Mouse (Mus musculus): ENCODE measurements around the gene Srebf2. TPM values are rescaled to one million over a fixed set of nuclear protein-coding genes. Genes with fewer than 3 reads are reported as not detected.
A peak's percentile ranks its signal among the peaks of the same experiment; 100 is the strongest.
"Not testable (repeated sequence)": the region's sequence is repeated elsewhere in the genome, so short reads cannot be mapped to it uniquely, and the experiment has no call there.

Srebf2 gene
- polyA plus RNA-seq, 1 experiment = 240 TPM

DNA sequence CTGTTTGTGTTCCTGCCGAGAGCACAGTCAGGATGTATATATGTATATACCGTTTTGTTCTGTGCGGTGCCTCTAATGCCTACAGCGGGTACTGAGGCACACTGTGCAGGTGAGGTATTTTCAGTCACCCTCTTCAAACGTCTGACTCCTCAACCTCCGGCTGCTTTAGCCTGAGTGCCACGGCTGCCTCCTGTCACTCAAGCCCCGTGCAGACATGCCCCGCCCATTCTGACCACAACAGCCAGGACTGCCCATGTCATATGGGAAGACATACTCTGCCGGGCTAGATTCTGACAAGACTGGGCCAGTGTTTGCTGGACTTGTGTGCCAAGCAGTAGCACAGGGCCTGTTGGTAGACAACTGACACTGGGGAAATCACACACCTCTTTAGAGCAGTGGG lies 88.7 kb downstream of the Srebf2 start:
- Histone ChIP-seq H3K27ac (ENCODE audit: insufficient read depth, low read depth, low read length) (no peak overlapping the region), H3K4me3 (ENCODE audit: low read depth, low read length) (no peak overlapping the region), H3K27me3 (ENCODE audit: control insufficient read depth, insufficient read depth, low read length) (no peaks in the 10 kb centered on the region), H3K36me3 (ENCODE audit: control insufficient read depth, insufficient read depth, low read length) (no peaks in the 10 kb centered on the region), H3K4me1 (ENCODE audit: control insufficient read depth, insufficient read depth, insufficient read length, low read length) (no peaks in the 10 kb centered on the region)
- 83% methylated on average over 10 of the region's 10 CpGs for WGBS
- no peak for TF ChIP-seq POLR2A (IDR thresholded peaks at IDR 0.05; ENCODE audit: low read depth, low read length)
- no peak for TF ChIP-seq CTCF (IDR thresholded peaks at IDR 0.05; ENCODE audit: extremely low read depth, insufficient read length, insufficient replicate concordance, low read depth, low read length)

DNA sequence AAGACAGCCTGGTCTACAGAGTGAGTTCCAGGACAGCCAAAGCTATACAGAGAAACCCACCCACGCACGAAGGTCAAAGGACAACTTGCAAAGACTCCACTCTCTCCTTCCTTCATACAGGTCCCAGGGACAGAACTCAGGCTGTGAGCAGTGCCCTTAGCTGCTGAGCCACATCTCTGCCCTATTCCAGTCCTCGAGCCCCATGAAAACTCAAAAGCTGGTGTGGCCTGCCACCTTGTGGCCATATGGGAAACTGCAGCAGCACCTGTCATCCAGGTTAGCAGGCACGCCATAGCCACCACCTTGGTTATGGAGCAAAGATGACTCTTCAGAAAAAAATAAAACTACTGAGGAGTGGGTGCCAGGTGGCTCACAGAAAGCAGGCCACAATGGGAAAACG lies 89.6 kb downstream of the Srebf2 start:
- no peak overlapping the region for H3K27ac ChIP-seq (ENCODE audit: insufficient read depth, low read depth, low read length)
- H3K36me3 ChIP-seq (ENCODE audit: control insufficient read depth, insufficient read depth, low read length) = no peaks in the 10 kb centered on the region
- TF ChIP-seq CTCF (IDR thresholded peaks at IDR 0.05; ENCODE audit: extremely low read depth, insufficient read length, insufficient replicate concordance, low read depth, low read length) = peak; percentile 98; the same call in 1 of the 2 replicates
- no peak for TF ChIP-seq POLR2A (IDR thresholded peaks at IDR 0.05; ENCODE audit: low read depth, low read length)
- H3K4me1 ChIP-seq (ENCODE audit: control insufficient read depth, insufficient read depth, insufficient read length, low read length) = no peaks in the 10 kb centered on the region
- WGBS = 16% methylated on average over 5 of the region's 5 CpGs
- no peak overlapping the region for H3K4me3 ChIP-seq (ENCODE audit: low read depth, low read length)
- no peaks in the 10 kb centered on the region for H3K27me3 ChIP-seq (ENCODE audit: control insufficient read depth, insufficient read depth, low read length)

DNA sequence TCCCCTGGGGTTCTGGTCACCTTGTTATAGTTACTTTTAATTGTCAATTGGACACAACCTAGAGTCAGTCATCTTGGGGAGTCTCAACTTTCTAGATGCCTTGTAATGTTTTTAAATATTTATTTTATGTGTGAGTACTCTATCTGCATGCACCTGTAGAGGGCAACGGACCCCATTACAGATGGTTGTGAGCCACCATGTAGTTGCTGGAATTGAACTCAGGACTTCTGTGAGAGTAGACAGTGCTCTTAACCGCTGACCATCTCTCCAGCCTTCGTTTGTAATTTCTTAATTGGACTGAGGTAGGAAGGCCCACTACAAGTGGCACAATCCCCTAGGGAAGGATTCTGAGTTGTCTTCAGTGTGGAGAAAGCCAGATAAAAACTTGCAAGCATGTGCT lies 96.3 kb downstream of the Srebf2 start:
- H3K27ac ChIP-seq (ENCODE audit: insufficient read depth, low read depth, low read length) = no peak overlapping the region
- H3K36me3 ChIP-seq (ENCODE audit: control insufficient read depth, insufficient read depth, low read length) = no peaks in the 10 kb centered on the region
- TF ChIP-seq POLR2A (IDR thresholded peaks at IDR 0.05; ENCODE audit: low read depth, low read length) (no peak), CTCF (IDR thresholded peaks at IDR 0.05; ENCODE audit: extremely low read depth, insufficient read length, insufficient replicate concordance, low read depth, low read length) (no peak)
- 71% methylated on average over 3 of the region's 3 CpGs for WGBS
- no peak overlapping the region for H3K4me3 ChIP-seq (ENCODE audit: low read depth, low read length)
- H3K27me3 ChIP-seq (ENCODE audit: control insufficient read depth, insufficient read depth, low read length) = no peaks in the 10 kb centered on the region
- H3K4me1 ChIP-seq (ENCODE audit: control insufficient read depth, insufficient read depth, insufficient read length, low read length) = peaks cover 3% of the 10 kb centered on the region

DNA sequence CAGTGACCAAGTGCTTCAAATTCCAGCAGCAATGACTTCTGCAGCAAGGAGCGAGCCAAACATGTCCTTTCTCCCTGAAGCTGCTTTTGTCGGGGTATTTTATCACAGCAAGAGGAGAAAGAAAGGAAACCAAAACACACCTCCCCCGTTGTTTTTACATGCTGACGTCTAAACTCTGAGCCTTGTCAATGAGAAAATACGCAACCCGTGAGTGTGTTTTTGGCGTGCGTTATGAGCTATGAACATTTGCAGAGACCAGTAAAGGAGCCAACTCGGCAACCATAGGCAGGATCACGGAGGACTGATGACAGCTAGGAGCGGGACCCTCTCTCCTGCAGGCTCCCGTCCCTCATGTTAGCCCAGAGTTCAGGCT lies 96.7 kb downstream of the Srebf2 start:
- Histone ChIP-seq H3K27me3 (ENCODE audit: control insufficient read depth, insufficient read depth, low read length) (no peaks in the 10 kb centered on the region), H3K4me1 (ENCODE audit: control insufficient read depth, insufficient read depth, insufficient read length, low read length) (peaks cover 3% of the 10 kb centered on the region), H3K36me3 (ENCODE audit: control insufficient read depth, insufficient read depth, low read length) (no peaks in the 10 kb centered on the region), H3K27ac (ENCODE audit: insufficient read depth, low read depth, low read length) (no peak overlapping the region), H3K4me3 (ENCODE audit: low read depth, low read length) (peak overlapping the region; percentile 81)
- 2% methylated on average over 12 of the region's 12 CpGs for WGBS
- TF ChIP-seq CTCF (IDR thresholded peaks at IDR 0.05; ENCODE audit: extremely low read depth, insufficient read length, insufficient replicate concordance, low read depth, low read length) (no peak), POLR2A (IDR thresholded peaks at IDR 0.05; ENCODE audit: low read depth, low read length) (no peak)

DNA sequence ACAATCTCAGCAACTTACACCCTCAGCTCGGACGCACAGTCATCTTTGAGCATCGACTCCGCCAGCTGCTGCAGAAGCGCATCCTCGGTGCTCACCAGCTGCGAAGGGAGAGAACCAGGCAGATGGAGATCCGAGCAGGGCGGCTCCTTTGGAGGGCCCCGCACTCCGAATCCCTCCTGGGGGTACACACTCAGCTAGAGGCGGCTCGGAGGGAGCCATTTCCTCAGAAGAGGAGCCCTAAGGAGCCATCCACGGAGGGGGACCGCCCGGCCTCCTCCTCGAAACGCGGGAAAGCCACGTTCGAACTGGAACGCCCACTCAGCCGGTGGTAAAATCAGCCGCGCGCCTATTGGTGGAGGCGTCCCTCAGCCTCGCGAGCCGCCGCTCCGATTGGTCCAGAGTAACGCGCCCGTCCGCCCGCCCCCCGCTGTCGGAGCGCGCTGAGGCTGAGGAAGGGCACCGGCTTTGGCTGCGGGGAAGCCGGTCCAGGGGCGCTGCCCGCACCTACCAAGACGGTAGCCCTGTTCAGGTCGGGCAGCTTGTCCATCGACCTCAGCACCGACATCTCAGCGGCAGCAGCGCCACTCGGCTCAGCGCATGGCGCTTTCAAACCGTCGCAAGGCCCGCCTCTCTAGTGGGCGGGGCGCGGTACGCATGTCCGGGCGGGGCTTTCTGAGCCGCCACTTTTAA lies 97.3 kb downstream of the Srebf2 start, which contains the start of gene Cenpm:
Cenpm (minus strand) TSS at position 634 of the 690 bp plus-strand sequence.
- Histone ChIP-seq H3K27me3 (ENCODE audit: control insufficient read depth, insufficient read depth, low read length) (no peaks in the 10 kb centered on the region), H3K36me3 (ENCODE audit: control insufficient read depth, insufficient read depth, low read length) (no peaks in the 10 kb centered on the region), H3K4me1 (ENCODE audit: control insufficient read depth, insufficient read depth, insufficient read length, low read length) (peaks cover 3% of the 10 kb centered on the region), H3K4me3 (ENCODE audit: low read depth, low read length) (peak within 1 kb of the TSS; percentile 81), H3K27ac (ENCODE audit: insufficient read depth, low read depth, low read length) (no peak within 1 kb of the TSS)
- TF ChIP-seq POLR2A (IDR thresholded peaks at IDR 0.05; ENCODE audit: low read depth, low read length) = no peak
- TF ChIP-seq CTCF (IDR thresholded peaks at IDR 0.05; ENCODE audit: extremely low read depth, insufficient read length, insufficient replicate concordance, low read depth, low read length) = no peak
- WGBS = under 1% methylated on average over 65 of the region's 65 CpGs

DNA sequence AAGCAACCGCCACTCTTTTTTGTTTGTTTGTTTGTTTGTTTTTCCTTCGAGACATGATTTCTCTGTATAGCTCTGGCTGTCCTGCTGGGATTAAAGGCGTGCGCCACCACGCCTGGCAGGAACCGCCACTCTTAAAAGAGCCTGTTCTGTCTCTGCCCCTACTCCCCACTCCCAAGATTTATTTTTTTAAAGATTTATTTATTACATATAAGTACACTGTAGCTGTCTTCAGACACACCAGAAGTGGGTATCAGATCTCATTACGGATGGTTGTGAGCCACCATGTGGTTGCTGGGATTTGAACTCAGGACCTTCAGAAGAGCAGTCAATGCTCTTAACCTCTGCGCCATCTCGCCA lies 97.8 kb downstream of the Srebf2 start:
- H3K4me3 ChIP-seq (ENCODE audit: low read depth, low read length) = peak overlapping the region; percentile 81
- not testable (repeated sequence) for H3K36me3 ChIP-seq (ENCODE audit: control insufficient read depth, insufficient read depth, low read length); H3K27me3 ChIP-seq (ENCODE audit: control insufficient read depth, insufficient read depth, low read length); H3K27ac ChIP-seq (ENCODE audit: insufficient read depth, low read depth, low read length); H3K4me1 ChIP-seq (ENCODE audit: control insufficient read depth, insufficient read depth, insufficient read length, low read length)
- 23% methylated on average over 9 of the region's 9 CpGs for WGBS

DNA sequence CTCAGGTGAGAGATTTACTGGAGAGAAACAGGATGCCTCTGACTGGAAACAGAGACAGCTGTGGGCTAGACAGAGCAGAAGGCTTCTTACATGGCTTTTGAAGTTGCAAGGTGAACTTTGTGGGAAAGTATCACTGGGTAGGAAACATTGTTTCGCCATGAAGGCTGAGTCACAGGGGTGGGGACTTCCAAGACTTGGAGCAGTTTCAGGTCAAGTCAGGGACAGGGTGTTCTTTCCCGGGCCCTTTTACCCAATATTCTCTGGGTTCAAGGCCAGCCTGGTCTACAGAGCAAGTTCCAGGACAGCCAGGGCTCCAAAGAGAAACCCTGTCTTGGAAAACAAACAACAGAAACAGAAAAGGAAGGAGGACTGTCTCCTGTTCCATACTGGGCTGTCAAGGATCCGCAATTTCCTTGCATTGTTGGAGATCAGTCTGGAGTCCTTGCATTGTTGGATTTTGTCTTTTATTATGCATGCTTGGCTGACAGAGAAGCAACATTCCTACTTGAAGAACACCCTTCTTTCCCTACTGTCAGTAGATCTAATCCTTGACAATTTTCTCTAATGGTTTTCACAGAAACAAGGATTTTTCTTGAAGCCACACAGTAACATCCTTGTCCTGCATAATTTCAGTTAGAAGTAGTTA lies 100.3 kb downstream of the Srebf2 start:
- H3K27me3 ChIP-seq (ENCODE audit: control insufficient read depth, insufficient read depth, low read length) = no peaks in the 10 kb centered on the region
- H3K27ac ChIP-seq (ENCODE audit: insufficient read depth, low read depth, low read length) = no peak overlapping the region
- no peak overlapping the region for H3K4me3 ChIP-seq (ENCODE audit: low read depth, low read length)
- peaks cover 5% of the 10 kb centered on the region for H3K4me1 ChIP-seq (ENCODE audit: control insufficient read depth, insufficient read depth, insufficient read length, low read length)
- WGBS = 44% methylated on average over 3 of the region's 3 CpGs
- TF ChIP-seq CTCF (IDR thresholded peaks at IDR 0.05; ENCODE audit: extremely low read depth, insufficient read length, insufficient replicate concordance, low read depth, low read length) (no peak), POLR2A (IDR thresholded peaks at IDR 0.05; ENCODE audit: low read depth, low read length) (no peak)
- no peaks in the 10 kb centered on the region for H3K36me3 ChIP-seq (ENCODE audit: control insufficient read depth, insufficient read depth, low read length)
